Mouse (Mus musculus) kidney, postnatal 36 days (tissue): ENCODE measurements around the gene Ccdc182.

Source experiments
- DNase-seq, 2 experiments: peaks; one replicate each; pipeline ENCODE4 v3.0.0; 2021 to 2022; ENCODE audit warnings: mixed read lengths in 2 of 2

Gene Ccdc182

DNA sequence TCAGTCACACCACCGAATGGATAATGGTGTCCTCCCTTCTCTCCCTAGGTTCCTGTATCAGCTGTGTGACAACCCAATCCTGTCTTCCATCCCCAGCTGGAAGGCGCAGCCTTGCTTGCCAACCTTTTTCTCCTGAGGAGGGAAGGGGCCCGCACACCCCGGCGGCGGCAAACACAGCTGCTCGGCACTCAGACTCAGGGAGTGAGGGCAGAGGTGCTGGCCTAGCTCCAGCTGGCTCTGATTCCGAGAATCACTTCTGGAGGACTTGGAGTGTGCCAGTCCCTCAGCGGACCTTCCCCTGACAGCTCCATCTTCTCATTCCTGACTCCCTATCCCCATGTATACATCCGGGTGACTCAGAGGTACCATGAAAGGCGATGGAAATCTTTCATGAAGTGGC is 36.9 kb downstream of the Ccdc182 start:
- peak; percentile 66 to 89 for DNase-seq

DNA sequence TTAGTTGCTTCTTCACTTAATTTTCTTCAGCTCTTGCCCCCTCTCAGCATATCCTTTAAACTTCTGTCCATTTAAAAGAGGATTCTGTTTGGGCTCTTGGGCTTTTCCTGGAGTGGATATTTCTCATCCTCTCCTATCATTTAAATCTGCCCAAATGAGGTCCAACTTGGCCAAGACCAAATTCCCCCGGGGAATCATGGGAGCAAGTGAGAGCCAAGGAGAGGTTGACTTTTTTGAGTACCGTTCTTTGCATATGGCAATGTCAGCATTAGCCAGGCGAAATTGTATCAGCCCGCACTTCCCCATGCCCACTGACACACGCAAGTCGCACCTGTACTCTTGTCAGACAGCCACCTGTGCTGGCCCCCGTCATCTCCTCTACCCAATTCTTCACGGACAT is 37.9 kb downstream of the Ccdc182 start:
- no peak for DNase-seq

DNA sequence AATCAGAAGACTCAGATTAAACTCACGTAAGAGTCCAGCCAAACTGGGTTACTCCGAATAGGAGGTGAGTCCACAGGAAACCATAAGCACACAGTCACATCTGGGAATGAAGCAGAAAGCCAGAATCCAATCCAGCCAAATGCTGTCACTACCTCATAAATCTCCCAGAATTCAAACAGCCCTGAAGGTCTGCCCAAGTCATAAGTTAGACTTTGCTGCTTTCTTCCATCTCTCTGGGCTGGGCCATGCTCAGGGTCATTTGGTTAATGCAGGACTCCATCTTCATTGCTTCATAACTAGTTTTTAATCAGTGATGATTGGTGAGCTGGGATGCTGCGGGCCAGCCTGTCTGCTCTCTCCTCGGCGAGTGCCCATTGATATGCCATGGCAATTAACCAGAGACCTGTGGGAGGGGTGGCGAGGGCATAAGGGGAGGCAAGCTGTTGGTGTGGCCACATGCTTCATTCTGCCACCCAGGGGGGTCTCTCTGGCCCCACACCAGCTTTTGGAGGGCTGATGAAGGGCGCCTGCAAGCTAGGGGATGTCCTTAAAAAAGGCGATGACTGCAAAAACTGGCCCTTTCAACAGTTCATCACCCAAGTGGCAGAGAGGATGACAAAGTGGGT is 38.6 kb downstream of the Ccdc182 start:
- no peak for DNase-seq

DNA sequence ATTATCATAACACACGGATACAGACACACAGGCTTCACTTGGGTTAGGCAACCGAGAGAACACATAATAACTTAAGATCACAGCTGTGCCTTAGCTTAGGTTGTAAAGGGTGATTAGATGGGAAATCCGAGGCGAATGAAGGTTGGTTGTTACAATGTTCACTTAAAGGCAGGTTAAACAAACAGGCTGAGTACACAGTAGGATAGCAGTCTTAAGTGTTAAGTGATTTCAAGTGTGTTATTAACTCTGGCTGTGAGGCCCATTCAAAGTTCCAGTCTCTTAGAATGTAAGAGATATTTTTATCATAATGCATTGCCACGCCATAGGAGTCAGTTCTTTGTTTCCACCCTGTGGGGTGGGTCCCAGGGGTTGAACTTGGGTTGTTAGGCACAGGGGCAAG is 41.0 kb downstream of the Ccdc182 start:
- DNase-seq: no peak

DNA sequence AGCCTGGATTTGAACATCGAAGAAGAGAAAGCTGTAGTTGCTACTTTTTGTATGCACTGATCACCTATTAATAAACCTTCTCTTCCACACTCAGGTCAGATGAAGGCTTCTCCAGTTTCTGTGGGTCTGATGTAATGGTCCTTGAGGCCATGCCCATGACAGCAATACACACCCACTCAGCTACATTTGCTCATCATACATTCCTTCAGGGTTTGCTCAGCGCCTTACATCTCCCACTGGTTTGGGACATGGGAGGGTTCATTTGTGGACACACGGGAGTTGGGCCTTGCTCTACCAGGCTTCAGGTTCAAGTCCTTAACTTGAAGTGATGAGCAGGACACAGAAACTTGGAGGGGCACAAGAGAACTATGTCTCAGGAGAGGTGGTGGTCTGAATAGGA is 44.1 kb downstream of the Ccdc182 start:
- DNase-seq: no peak
